Mouse (Mus musculus): Measurements from ENCODE around the gene Rnf4.

Gene Rnf4

GRCm38 (mm10) chr5:34336097-34336774 lies at the start of gene Rnf4:
TSS of gene Rnf4 (plus strand) at chr5:34336289.
- peak; percentile 98 for DNase-seq (ENCODE audit: low read depth)

- DNase-seq (ENCODE audit: low read depth), result no peak
Observed at GRCm38 (mm10) chr5:34286516-34286915, 49.6 kb upstream of the Rnf4 start.

- DNase-seq (ENCODE audit: low read depth), result no peak
Observed at GRCm38 (mm10) chr5:34287001-34287837, 48.9 kb upstream of the Rnf4 start.

GRCm38 (mm10) chr5:34287838-34288145 lies 48.3 kb upstream of the Rnf4 start:
- DNase-seq (ENCODE audit: low read depth), result no peak

GRCm38 (mm10) chr5:34288154-34288716 lies 47.9 kb upstream of the Rnf4 start, which contains the start of the genes Zfyve28 and Cfap99:
TSS of gene Zfyve28 (minus strand) at chr5:34288449.
TSS of gene Cfap99 (plus strand) at chr5:34288600.
- peak; percentile 26 for DNase-seq (ENCODE audit: low read depth)

GRCm38 (mm10) chr5:34289286-34289685 lies 46.8 kb upstream of the Rnf4 start:
- no peak for DNase-seq (ENCODE audit: low read depth)

GRCm38 (mm10) chr5:34293363-34293762 lies 42.7 kb upstream of the Rnf4 start:
- peak; percentile 16 for DNase-seq (ENCODE audit: low read depth)

- no peak for DNase-seq (ENCODE audit: low read depth)
Observed at GRCm38 (mm10) chr5:34294696-34295095, 41.4 kb upstream of the Rnf4 start.

GRCm38 (mm10) chr5:34295141-34295540 lies 40.9 kb upstream of the Rnf4 start:
- no peak for DNase-seq (ENCODE audit: low read depth)

- no peak for DNase-seq (ENCODE audit: low read depth)
Observed at GRCm38 (mm10) chr5:34298061-34298460, 38.0 kb upstream of the Rnf4 start.

GRCm38 (mm10) chr5:34298937-34299535 lies 37.1 kb upstream of the Rnf4 start:
- DNase-seq (ENCODE audit: low read depth), result no peak

GRCm38 (mm10) chr5:34302377-34302776 lies 33.7 kb upstream of the Rnf4 start:
- no peak for DNase-seq (ENCODE audit: low read depth)

- no peak for DNase-seq (ENCODE audit: low read depth)
Observed at GRCm38 (mm10) chr5:34309016-34309415, 27.1 kb upstream of the Rnf4 start.

- DNase-seq (ENCODE audit: low read depth), result no peak
Observed at GRCm38 (mm10) chr5:34319491-34320034, 16.5 kb upstream of the Rnf4 start.

GRCm38 (mm10) chr5:34321236-34321635 lies 14.9 kb upstream of the Rnf4 start:
- no peak for DNase-seq (ENCODE audit: low read depth)

- DNase-seq (ENCODE audit: low read depth), result no peak
Observed at GRCm38 (mm10) chr5:34325286-34325685, 10.8 kb upstream of the Rnf4 start.

- DNase-seq (ENCODE audit: low read depth), result no peak
Observed at GRCm38 (mm10) chr5:34326249-34326691, 9.8 kb upstream of the Rnf4 start.

- DNase-seq (ENCODE audit: low read depth), result no peak
Observed at GRCm38 (mm10) chr5:34326875-34327576, 9.1 kb upstream of the Rnf4 start.

GRCm38 (mm10) chr5:34330136-34330535 lies 6.0 kb upstream of the Rnf4 start:
- no peak for DNase-seq (ENCODE audit: low read depth)

- DNase-seq (ENCODE audit: low read depth), result no peak
Observed at GRCm38 (mm10) chr5:34334081-34334480, 2.0 kb upstream of the Rnf4 start.

GRCm38 (mm10) chr5:34335539-34336096 lies 471 bp upstream of the Rnf4 start:
- DNase-seq (ENCODE audit: low read depth), result no peak

Data from naive thymus-derived CD4-positive, alpha-beta T cell, adult 2 months (primary cell).